Mouse (Mus musculus) ovary, adult 2 months (tissue): Measurements from ENCODE around the gene Gpatch2l. TPM values are rescaled to one million over a fixed set of nuclear protein-coding genes. Genes with fewer than 3 reads are reported as not detected.

Experiments used
- polyA plus RNA-seq: library from polyadenylated mRNA; depleted of rRNA; stranded (reverse); fragments of >200 nt; gene quantifications from 2 replicates; pipeline ENCODE4 v1.2.3, GENCODE M21; 2012; rRNA removed

Gene Gpatch2l
- polyA plus RNA-seq, result 9.4 and 11.6 TPM in 2 replicates

GRCm38 (mm10) chr12:86241604-86242536 is at the start of gene Gpatch2l:
Gene Gpatch2l, plus strand, starts transcription at chr12:86241858.

Other genes starting within 250 kb of the Gpatch2l start
- 40.0 and 43.4 TPM in 2 replicates for gene Tgfb3, start 162.8 kb upstream of the Gpatch2l start, polyA plus RNA-seq
- gene Ift43, start 159.3 kb upstream of the Gpatch2l start, polyA plus RNA-seq, result 34.0 and 39.2 TPM in 2 replicates
- 3.3 and 3.9 TPM in 2 replicates for gene Esrrb, start 119.3 kb downstream of the Gpatch2l start, polyA plus RNA-seq